Mouse (Mus musculus): ENCODE data around the gene Asphd2. TPM values are rescaled to one million over a fixed set of nuclear protein-coding genes. Genes with fewer than 3 reads are reported as not detected.

Gene Asphd2
- polyA plus RNA-seq, 1 experiment from 2014 or later = 3.0 TPM

GRCm38 (mm10) chr5:112349169-112349568 is 45.5 kb downstream of the Asphd2 start:
- ATAC-seq (ENCODE audit: insufficient number of reproducible peaks, low FRiP score) = no peak
- H3K9ac ChIP-seq = no peak overlapping the region
- H3K4me1 ChIP-seq (replicated peaks) = no peaks in the 10 kb centered on the region
- no peak overlapping the region for H3K4me2 ChIP-seq
- H3K9me3 ChIP-seq (replicated peaks) = no peaks in the 10 kb centered on the region
- H3K27me3 ChIP-seq (replicated peaks) = 0 out of 2 replicates have a peak, but pooled peaks cover 3% of the 10 kb centered on the region
- peaks cover 53% of the 10 kb centered on the region for H3K36me3 ChIP-seq
- 92% methylated on average over 8 of the region's 8 CpGs for WGBS
- H3K27ac ChIP-seq (ENCODE audit: poor library complexity, severe bottlenecking) = no peak overlapping the region
- H3K4me3 ChIP-seq = no peak overlapping the region

- Histone ChIP-seq H3K9ac (no peak overlapping the region), H3K27ac (ENCODE audit: poor library complexity, severe bottlenecking) (no peak overlapping the region), H3K4me1 (replicated peaks) (peaks cover 12% of the 10 kb centered on the region), H3K4me2 (no peak overlapping the region), H3K4me3 (no peak overlapping the region), H3K9me3 (replicated peaks) (no peaks in the 10 kb centered on the region), H3K36me3 (peaks cover 37% of the 10 kb centered on the region), H3K27me3 (replicated peaks) (no peaks in the 10 kb centered on the region)
- 79% methylated on average over 16 of the region's 16 CpGs for WGBS
- no peak for ATAC-seq (ENCODE audit: insufficient number of reproducible peaks, low FRiP score)
Measured at GRCm38 (mm10) chr5:112346211-112346965, 48.3 kb downstream of the Asphd2 start.

GRCm38 (mm10) chr5:112344092-112344960 is 50.3 kb downstream of the Asphd2 start:
- no peaks in the 10 kb centered on the region for H3K9me3 ChIP-seq (replicated peaks)
- H3K4me2 ChIP-seq = no peak overlapping the region
- no peak for ATAC-seq (ENCODE audit: insufficient number of reproducible peaks, low FRiP score)
- H3K4me1 ChIP-seq (replicated peaks) = peaks cover 12% of the 10 kb centered on the region
- WGBS = 84% methylated on average over 6 of the region's 6 CpGs
- H3K9ac ChIP-seq = no peak overlapping the region
- H3K36me3 ChIP-seq = peaks cover 22% of the 10 kb centered on the region
- no peak overlapping the region for H3K27ac ChIP-seq (ENCODE audit: poor library complexity, severe bottlenecking)
- H3K27me3 ChIP-seq (replicated peaks) = no peaks in the 10 kb centered on the region
- no peak overlapping the region for H3K4me3 ChIP-seq

GRCm38 (mm10) chr5:112343205-112343595 is 51.5 kb downstream of the Asphd2 start:
- ATAC-seq (ENCODE audit: insufficient number of reproducible peaks, low FRiP score) = peak; percentile 71
- H3K27me3 ChIP-seq (replicated peaks) = no peaks in the 10 kb centered on the region
- peak overlapping the region; percentile 86 for H3K4me2 ChIP-seq
- peak overlapping the region; percentile 92 for H3K4me3 ChIP-seq
- H3K4me1 ChIP-seq (replicated peaks) = peaks cover 12% of the 10 kb centered on the region
- 0% methylated on average over 24 of the region's 24 CpGs for WGBS
- H3K9me3 ChIP-seq (replicated peaks) = no peaks in the 10 kb centered on the region
- H3K27ac ChIP-seq (ENCODE audit: poor library complexity, severe bottlenecking) = no peak overlapping the region
- H3K36me3 ChIP-seq = peaks cover 23% of the 10 kb centered on the region
- H3K9ac ChIP-seq = peak overlapping the region; percentile 89

- Histone ChIP-seq H3K4me1 (replicated peaks) (peaks cover 12% of the 10 kb centered on the region), H3K9ac (peak within 1 kb of the TSS; percentile 89), H3K27ac (ENCODE audit: poor library complexity, severe bottlenecking) (no peak within 1 kb of the TSS), H3K9me3 (replicated peaks) (no peaks in the 10 kb centered on the region), H3K4me3 (peak within 1 kb of the TSS; percentile 92), H3K4me2 (peak within 1 kb of the TSS; percentile 86), H3K36me3 (peaks cover 25% of the 10 kb centered on the region), H3K27me3 (replicated peaks) (no peaks in the 10 kb centered on the region)
- peak; percentile 81 for ATAC-seq (ENCODE audit: insufficient number of reproducible peaks, low FRiP score)
- WGBS = 2% methylated on average over 64 of the region's 64 CpGs
Measured at GRCm38 (mm10) chr5:112342463-112343204, 52.0 kb downstream of the Asphd2 start, which contains the start of the genes Srrd and Hps4. Srrd (minus strand) TSS chr5:112343040. Hps4 (plus strand) TSS chr5:112343083.

- no peak overlapping the region for H3K9ac ChIP-seq
- no peak overlapping the region for H3K4me3 ChIP-seq
- no peak overlapping the region for H3K4me2 ChIP-seq
- H3K4me1 ChIP-seq (replicated peaks) = peaks cover 12% of the 10 kb centered on the region
- no peak for ATAC-seq (ENCODE audit: insufficient number of reproducible peaks, low FRiP score)
- no peaks in the 10 kb centered on the region for H3K9me3 ChIP-seq (replicated peaks)
- WGBS = 75% methylated on average over 7 of the region's 7 CpGs
- no peaks in the 10 kb centered on the region for H3K27me3 ChIP-seq (replicated peaks)
- H3K27ac ChIP-seq (ENCODE audit: poor library complexity, severe bottlenecking) = no peak overlapping the region
- H3K36me3 ChIP-seq = peaks cover 55% of the 10 kb centered on the region
Measured at GRCm38 (mm10) chr5:112339215-112339614, 55.5 kb downstream of the Asphd2 start.

- Histone ChIP-seq H3K27me3 (replicated peaks) (no peaks in the 10 kb centered on the region), H3K9ac (0 out of 2 replicates have a peak overlapping the region, but pooled peaks have one; percentile 7), H3K4me1 (replicated peaks) (peaks cover 4% of the 10 kb centered on the region), H3K4me2 (no peak overlapping the region), H3K36me3 (peaks cover 77% of the 10 kb centered on the region), H3K4me3 (no peak overlapping the region), H3K27ac (ENCODE audit: poor library complexity, severe bottlenecking) (no peak overlapping the region), H3K9me3 (replicated peaks) (no peaks in the 10 kb centered on the region)
- ATAC-seq (ENCODE audit: insufficient number of reproducible peaks, low FRiP score) = no peak
- 90% methylated on average over 22 of the region's 22 CpGs for WGBS
Measured at GRCm38 (mm10) chr5:112337004-112337403, 57.7 kb downstream of the Asphd2 start.

- Histone ChIP-seq H3K36me3 (peaks cover 92% of the 10 kb centered on the region), H3K4me3 (no peak overlapping the region), H3K9me3 (replicated peaks) (no peaks in the 10 kb centered on the region), H3K4me1 (replicated peaks) (no peaks in the 10 kb centered on the region), H3K4me2 (no peak overlapping the region), H3K9ac (no peak overlapping the region), H3K27me3 (replicated peaks) (no peaks in the 10 kb centered on the region), H3K27ac (ENCODE audit: poor library complexity, severe bottlenecking) (no peak overlapping the region)
- 28% methylated on average over 2 of the region's 2 CpGs for WGBS
- ATAC-seq (ENCODE audit: insufficient number of reproducible peaks, low FRiP score) = no peak
Measured at GRCm38 (mm10) chr5:112335473-112335872, 59.2 kb downstream of the Asphd2 start.

Other genes starting within 250 kb of the Asphd2 start
- gene Cryba4, start 142.3 kb downstream of the Asphd2 start, polyA plus RNA-seq (2016; fragmentation: Nextera tagmentation; extraction: Ambion mirVana) = 0.57 and 0.64 TPM in 2 replicates
- gene Crybb1, start 139.1 kb downstream of the Asphd2 start, polyA plus RNA-seq (2016; fragmentation: Nextera tagmentation; extraction: Ambion mirVana) = 0.46 and 0.67 TPM in 2 replicates
- 34.4 and 36.4 TPM in 2 replicates for gene Tpst2, start 118.2 kb downstream of the Asphd2 start, polyA plus RNA-seq (2016; fragmentation: Nextera tagmentation; extraction: Ambion mirVana)
- gene Tfip11, start 68.5 kb downstream of the Asphd2 start, polyA plus RNA-seq (2016; fragmentation: Nextera tagmentation; extraction: Ambion mirVana) = 21.6 and 22.3 TPM in 2 replicates
- gene Srrd, start 51.8 kb downstream of the Asphd2 start, polyA plus RNA-seq (2016; fragmentation: Nextera tagmentation; extraction: Ambion mirVana) = 23.8 and 25.2 TPM in 2 replicates
- 19.0 and 20.2 TPM in 2 replicates for gene Hps4, start 51.8 kb downstream of the Asphd2 start, polyA plus RNA-seq (2016; fragmentation: Nextera tagmentation; extraction: Ambion mirVana)
- 0.10 and 0.24 TPM in 2 replicates for gene Gm6583, start 38.8 kb downstream of the Asphd2 start, polyA plus RNA-seq (2016; fragmentation: Nextera tagmentation; extraction: Ambion mirVana)
- gene Gm6588, start 54.6 kb upstream of the Asphd2 start, polyA plus RNA-seq (2016; fragmentation: Nextera tagmentation; extraction: Ambion mirVana) = not detected in 2 replicates
- gene Sez6l, start 182.3 kb upstream of the Asphd2 start, polyA plus RNA-seq (2016; fragmentation: Nextera tagmentation; extraction: Ambion mirVana) = 0.31 and 0.48 TPM in 2 replicates